Mouse (Mus musculus) adrenal gland, adult 10 weeks (tissue): ENCODE measurements around the gene Clec4e. TPM values are rescaled to one million over a fixed set of nuclear protein-coding genes. Genes with fewer than 3 reads are reported as not detected.

Experiments
- polyA plus RNA-seq: library from polyadenylated mRNA; stranded (reverse); fragments of 350-450 nt; fragmentation: Illumina TruSeq; extraction: RNeasy Lipid Tissue Mini Kit (QIAGEN cat#74804); gene quantifications from one replicate; pipeline ENCODE4 v1.2.3, GENCODE M21; 2014; ENCODE audit warnings: low read depth, low replicate concordance

Clec4e gene
- 0.64 TPM for polyA plus RNA-seq

GRCm38 (mm10) chr6:123289753-123290152 lies at the start of gene Clec4e:
Gene Clec4e, minus strand, starts transcription at chr6:123289870.

GRCm38 (mm10) chr6:123308033-123308432 lies 18.4 kb upstream of the Clec4e start, which contains the start of gene Vmn2r19:
Gene Vmn2r19, plus strand, starts transcription at chr6:123308333.

GRCm38 (mm10) chr6:123261555-123262161 lies 28.0 kb downstream of the Clec4e start, which contains the start of gene Clec4d:
Gene Clec4d, plus strand, starts transcription at chr6:123262111.

Other genes starting within 250 kb of the Clec4e start
- gene Clec4b1, start 239.9 kb downstream of the Clec4e start, polyA plus RNA-seq, result 1.6 TPM
- 12.4 TPM for gene Clec4a2, start 183.4 kb downstream of the Clec4e start, polyA plus RNA-seq
- gene Clec4b2, start 117.0 kb downstream of the Clec4e start, polyA plus RNA-seq, result not detected
- 5.1 TPM for gene Clec4n, start 60.0 kb downstream of the Clec4e start, polyA plus RNA-seq
- gene Clec4d, start 27.8 kb downstream of the Clec4e start, polyA plus RNA-seq, result 5.9 TPM
- gene Vmn2r19, start 18.5 kb upstream of the Clec4e start, polyA plus RNA-seq, result not detected
- not detected for gene Vmn2r20, start 128.2 kb upstream of the Clec4e start, polyA plus RNA-seq
- not detected for gene Vmn2r21, start 243.5 kb upstream of the Clec4e start, polyA plus RNA-seq